Mouse (Mus musculus) ES-E14 (cell line): ENCODE data around the gene Jade2.

Source experiments
- CHD2 ChIP-seq: IDR thresholded peaks from 2 replicates; pipeline ENCODE4 v1.6.1; 2014; ENCODE audit warnings: mild to moderate bottlenecking, low read depth, low read length, inconsistent platforms
- ZC3H11A ChIP-seq: IDR thresholded peaks from 2 replicates; pipeline ENCODE4 v1.6.1; 2012; ENCODE audit warnings: low read depth, mild to moderate bottlenecking, inconsistent platforms, low read length, borderline replicate concordance
- ZNF384 ChIP-seq: IDR thresholded peaks from 2 replicates; pipeline ENCODE4 v1.6.1; 2012; ENCODE audit warnings: low read depth, low read length, inconsistent platforms

DNA sequence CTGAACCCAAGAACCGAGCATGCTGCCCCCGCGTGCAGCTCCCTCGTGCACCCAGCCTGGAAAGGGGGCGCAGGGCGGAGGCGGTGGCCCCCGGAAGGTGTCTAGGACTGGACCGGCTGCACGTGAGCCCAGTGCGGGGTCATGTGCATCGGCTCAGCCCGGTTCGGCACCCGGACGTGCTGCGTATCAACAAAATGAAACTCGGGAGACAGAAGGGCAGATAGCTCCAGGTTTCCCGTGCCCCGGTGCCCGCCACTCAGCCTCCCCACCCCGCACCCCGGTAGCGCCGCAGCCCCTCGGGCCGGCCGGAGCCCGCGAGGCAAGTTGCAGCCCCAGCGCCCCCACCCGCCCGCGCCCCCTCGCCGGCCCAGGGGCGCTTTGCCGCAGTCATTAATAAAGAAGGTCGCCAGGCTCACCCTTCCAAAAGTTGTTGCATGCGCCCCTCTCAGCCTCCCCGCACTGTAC lies 805 bp downstream of the Jade2 start:
- TF ChIP-seq ZNF384, result no peak
- TF ChIP-seq CHD2, result no peak
- no peak for TF ChIP-seq ZC3H11A
